Mouse (Mus musculus) limb, embryonic 14.5 days (tissue): ENCODE measurements at regions not wholly inside any gene's neighbourhood (a gene's known extent, or its start where the extent isn't known, plus 50 kb on each side); places are given as distances from the start of the nearest gene placed in this dataset.

ENCODE experiments used
- ATAC-seq: fragments of 200-750 bp; cut with Nextera tagmentation; 2 replicates; pipeline ENCODE4 v1.8.0; 2017; ENCODE audit warnings: low read depth, moderate number of reproducible peaks, moderate TSS enrichment; ENCODE audit not compliant: low FRiP score
- DNase-seq: peaks from one replicate; pipeline ENCODE4 v3.0.0-alpha.2; 2015; ENCODE audit warnings: low spot score
- H3K27ac ChIP-seq: fragments of 300-500 bp; sonication (generic); replicated peaks from 2 replicates; pipeline ENCODE4 v1.5.1; 2014; ENCODE audit warnings: low read depth, mild to moderate bottlenecking, low read length, moderate library complexity, mixed read lengths
- H3K27me3 ChIP-seq: fragments of 300-500 bp; sonication (generic); 2 replicates; pipeline ENCODE4 v1.6.1; 2014; ENCODE audit warnings: low read length, mixed read lengths; ENCODE audit not compliant: control insufficient read depth, insufficient read depth
- H3K36me3 ChIP-seq: fragments of 300-500 bp; sonication (generic); 2 replicates; pipeline ENCODE4 v1.6.1; 2014; ENCODE audit warnings: mild to moderate bottlenecking, low read length, moderate library complexity, mixed read lengths; ENCODE audit not compliant: control insufficient read depth, insufficient read depth
- H3K4me1 ChIP-seq: fragments of 300-500 bp; sonication (generic); 2 replicates; pipeline ENCODE4 v1.6.1; 2014; ENCODE audit warnings: antibody characterized with exemption, low read length, mixed read lengths; ENCODE audit not compliant: control insufficient read depth, insufficient read depth
- H3K4me2 ChIP-seq: fragments of 300-500 bp; sonication (generic); replicated peaks from 2 replicates; pipeline ENCODE4 v1.6.1; 2014; ENCODE audit warnings: low read depth, mild to moderate bottlenecking, low read length, moderate library complexity; ENCODE audit not compliant: severe bottlenecking
- H3K4me3 ChIP-seq: fragments of 300-500 bp; sonication (generic); replicated peaks from 2 replicates; pipeline ENCODE4 v1.5.1; 2014; ENCODE audit warnings: low read length
- H3K9ac ChIP-seq: fragments of 300-500 bp; sonication (generic); 2 replicates; pipeline ENCODE4 v1.6.1; 2014; ENCODE audit warnings: mild to moderate bottlenecking, low read depth, low read length, moderate library complexity; ENCODE audit not compliant: severe bottlenecking
- H3K9me3 ChIP-seq: fragments of 300-500 bp; sonication (generic); 2 replicates; pipeline ENCODE4 v1.6.1; 2016; ENCODE audit warnings: low read length; ENCODE audit not compliant: control insufficient read depth
- POLR2A ChIP-seq: fragments of 200-500 bp; IDR thresholded peaks from 2 replicates; pipeline ENCODE4 v1.8.0; 2012; ENCODE audit warnings: inconsistent platforms, mild to moderate bottlenecking, moderate library complexity, borderline replicate concordance; ENCODE audit not compliant: insufficient read depth, insufficient read length; ENCODE audit errors: extremely low read depth
- WGBS: fragments of 180-500 bp; shearing (Covaris S2); extraction: QIAGEN DNeasy Blood & Tissue Kit; methylation state at CpG from one replicate; pipeline ENCODE4 v1.1.7; 2014; 5-methylcytosine and 5-hydroxymethylcytosine counted together

DNA sequence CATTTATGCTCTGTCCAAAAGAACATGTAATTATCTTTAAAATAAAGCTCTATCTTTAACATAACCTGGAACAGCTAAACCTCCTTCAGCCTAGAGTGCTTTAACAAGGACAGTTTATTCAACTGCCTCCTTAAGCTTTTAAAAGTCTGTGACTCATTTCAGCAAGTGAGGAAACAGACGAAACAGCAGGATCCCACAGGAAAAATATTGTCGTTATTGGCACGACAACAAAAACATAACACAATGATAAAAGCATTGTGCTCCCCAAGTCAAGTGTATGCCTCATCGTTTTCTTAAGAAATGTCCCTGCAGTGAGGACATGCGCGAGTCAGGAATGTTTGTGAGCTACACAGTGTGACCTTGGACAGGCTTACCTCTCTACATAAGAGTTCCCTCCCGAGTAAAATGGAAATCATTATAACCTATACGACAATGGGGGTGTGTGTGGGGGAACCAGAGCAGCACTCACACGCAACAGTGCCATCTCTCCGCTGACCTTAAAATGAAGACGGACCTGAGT is 166.7 kb upstream of the Cd180 start:
- ATAC-seq (no peak), DNase-seq (no peak)
- no peak overlapping the region for H3K4me2 ChIP-seq
- H3K4me1 ChIP-seq = no peaks in the 10 kb centered on the region
- H3K27me3 ChIP-seq = no peaks in the 10 kb centered on the region
- H3K4me3 ChIP-seq = no peak overlapping the region
- no peaks in the 10 kb centered on the region for H3K36me3 ChIP-seq
- H3K9me3 ChIP-seq = no peaks in the 10 kb centered on the region
- TF ChIP-seq POLR2A = no peak
- no peak overlapping the region for H3K27ac ChIP-seq
- H3K9ac ChIP-seq = no peak overlapping the region
- 63% methylated on average over 11 of the region's 11 CpGs for WGBS

- ATAC-seq (no peak), DNase-seq (no peak)
- Histone ChIP-seq H3K27ac (no peak overlapping the region), H3K4me3 (no peak overlapping the region), H3K4me1 (peaks cover 14% of the 10 kb centered on the region), H3K4me2 (no peak overlapping the region), H3K9me3 (no peaks in the 10 kb centered on the region), H3K36me3 (no peaks in the 10 kb centered on the region), H3K27me3 (peaks cover 5% of the 10 kb centered on the region; the same call in 1 of the 2 replicates), H3K9ac (no peak overlapping the region)
- WGBS = 22% methylated on average over 4 of the region's 4 CpGs
- no peak for TF ChIP-seq POLR2A
These were observed 159.6 kb upstream of the Cd180 start for GRCm38 (mm10) chr13:102533784-102534183.

DNA sequence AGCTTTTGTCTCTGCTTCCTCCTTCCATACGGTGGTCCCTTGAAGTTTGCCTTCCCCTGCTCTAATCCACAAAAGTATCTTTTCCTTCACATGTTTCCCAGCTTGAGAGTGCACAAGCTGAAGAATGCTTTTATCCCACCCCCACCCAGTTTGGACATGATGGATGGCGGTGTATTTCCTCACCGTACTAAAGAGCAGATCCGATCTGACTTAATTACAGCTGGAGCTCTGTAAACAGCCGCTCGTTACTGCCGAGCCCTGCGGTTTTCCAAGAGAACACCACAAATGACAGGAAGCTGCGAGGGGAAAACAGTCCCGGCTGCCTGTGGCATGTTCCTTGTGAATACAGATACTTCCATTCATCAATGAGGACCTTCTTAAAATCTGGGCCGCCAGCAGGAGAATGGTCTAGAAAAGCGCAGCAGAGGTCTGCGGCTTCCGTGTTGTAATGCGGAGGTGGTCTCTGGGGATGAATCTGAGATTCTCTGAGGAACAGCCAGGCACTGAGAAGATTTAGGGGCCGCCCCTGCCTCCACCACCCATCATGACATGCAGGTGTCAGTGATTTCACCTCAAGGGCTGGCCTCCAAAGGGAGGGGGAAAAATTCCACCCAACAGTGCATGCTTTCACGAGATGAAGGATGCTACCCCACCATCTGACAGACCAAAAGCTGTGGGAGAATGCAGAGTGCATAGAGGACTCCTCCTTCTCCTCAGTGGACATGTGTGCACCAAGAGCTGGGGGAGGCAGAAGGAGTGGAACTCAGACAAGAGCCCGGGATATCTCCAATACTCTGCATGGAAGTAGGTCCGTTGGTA is 155.7 kb upstream of the Cd180 start:
- WGBS = 8% methylated on average over 19 of the region's 19 CpGs
- H3K36me3 ChIP-seq = no peaks in the 10 kb centered on the region
- H3K27ac ChIP-seq = no peak overlapping the region
- peak overlapping the region; percentile 24 for H3K4me3 ChIP-seq
- 0 out of 2 replicates have a peak overlapping the region, but pooled peaks have one; percentile 21 for H3K9ac ChIP-seq
- no peaks in the 10 kb centered on the region for H3K9me3 ChIP-seq
- H3K4me2 ChIP-seq = peak overlapping the region; percentile 53
- H3K27me3 ChIP-seq = peaks cover 5% of the 10 kb centered on the region; the same call in 1 of the 2 replicates
- ATAC-seq (no peak), DNase-seq (peak; percentile 51)
- peaks cover 14% of the 10 kb centered on the region for H3K4me1 ChIP-seq
- no peak for TF ChIP-seq POLR2A

DNA sequence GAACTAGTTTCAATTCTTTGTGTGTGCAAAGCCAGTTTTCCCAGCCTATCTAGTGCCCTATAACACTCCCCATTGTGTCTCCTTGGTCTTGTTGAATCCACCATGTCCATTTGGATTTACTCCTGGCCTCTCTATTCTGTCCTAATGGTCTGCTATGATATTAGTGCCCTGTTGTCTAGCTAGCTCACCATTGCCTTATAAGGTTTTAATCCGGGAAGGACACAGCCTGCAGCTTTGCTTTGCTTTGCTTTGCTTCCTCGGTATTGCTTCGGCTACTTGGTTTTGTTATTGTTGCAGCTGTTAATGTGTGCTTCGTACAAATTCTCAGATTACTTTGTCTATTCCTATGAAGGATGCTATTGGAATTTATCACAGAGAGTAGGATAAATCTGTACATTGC is 152.9 kb upstream of the Cd180 start:
- no peak for TF ChIP-seq POLR2A
- Histone ChIP-seq H3K9ac (no peak overlapping the region), H3K27ac (no peak overlapping the region), H3K36me3 (no peaks in the 10 kb centered on the region), H3K9me3 (no peaks in the 10 kb centered on the region), H3K4me3 (no peak overlapping the region), H3K4me2 (no peak overlapping the region), H3K27me3 (peaks cover 5% of the 10 kb centered on the region; the same call in 1 of the 2 replicates), H3K4me1 (peaks cover 10% of the 10 kb centered on the region)
- no peak for ATAC-seq
- DNase-seq = no peak
- 83% methylated on average over 4 of the region's 4 CpGs for WGBS

- no peak overlapping the region for H3K4me3 ChIP-seq
- no peaks in the 10 kb centered on the region for H3K36me3 ChIP-seq
- ATAC-seq = no peak
- H3K27me3 ChIP-seq = 0 out of 2 replicates have a peak, but pooled peaks cover 5% of the 10 kb centered on the region
- no peak overlapping the region for H3K9ac ChIP-seq
- 0 out of 2 replicates have a peak, but pooled peaks cover 5% of the 10 kb centered on the region for H3K4me1 ChIP-seq
- H3K9me3 ChIP-seq = no peaks in the 10 kb centered on the region
- no peak overlapping the region for H3K27ac ChIP-seq
- H3K4me2 ChIP-seq = no peak overlapping the region
- WGBS = 64% methylated on average over 5 of the region's 5 CpGs
- no peak for DNase-seq
- no peak for TF ChIP-seq POLR2A
These were observed 148.8 kb upstream of the Cd180 start for GRCm38 (mm10) chr13:102544359-102545165.
